Mouse (Mus musculus): Measurements from ENCODE around the gene Ints7.

The Ints7 gene

DNA sequence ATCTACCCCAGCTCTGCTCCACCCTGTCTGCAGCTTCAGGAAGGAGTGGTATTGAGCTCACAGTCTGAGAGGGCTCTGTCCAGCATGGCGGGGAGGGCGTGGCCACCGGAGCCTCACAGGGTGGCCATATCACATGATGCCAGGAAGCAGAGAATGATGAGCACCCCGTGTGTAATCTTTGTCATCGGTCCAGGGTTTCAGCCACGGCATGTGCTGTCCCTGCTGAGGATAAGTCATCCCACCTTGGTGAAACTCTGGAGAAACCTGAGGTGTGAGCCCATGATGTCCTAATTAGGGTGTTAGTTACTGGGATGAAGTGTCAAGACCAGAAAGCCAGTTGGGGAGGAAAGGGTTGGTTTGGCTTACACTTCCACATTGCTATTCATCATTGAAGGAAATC is 33.6 kb downstream of the Ints7 start:
- Histone ChIP-seq H3K36me3 (ENCODE audit: control insufficient read depth, insufficient read depth, low read length, poor library complexity, severe bottlenecking) (peaks cover 9% of the 10 kb centered on the region), H3K27me3 (ENCODE audit: control insufficient read depth, insufficient read depth, low read length, poor library complexity, severe bottlenecking) (no peaks in the 10 kb centered on the region)
- no peak for DNase-seq (ENCODE audit: low read depth, low spot score)

DNA sequence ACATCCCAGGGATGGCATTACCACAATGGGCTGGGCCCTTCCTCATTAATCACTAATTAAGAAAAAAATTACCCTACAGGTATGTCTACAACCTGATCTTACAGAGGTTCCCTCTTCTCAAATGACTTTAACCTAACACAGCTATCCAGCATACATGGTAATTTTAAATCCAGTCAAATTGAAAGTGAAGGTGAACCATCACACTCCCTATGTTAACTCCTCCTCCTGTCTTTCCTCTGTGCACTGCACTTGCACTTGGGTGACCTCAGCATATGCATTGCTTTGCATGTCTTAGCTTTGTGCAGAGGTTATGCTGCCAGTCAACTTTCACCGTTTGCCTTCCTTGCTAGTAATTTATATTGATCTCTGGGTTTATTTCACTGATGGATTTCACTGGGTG is 34.1 kb downstream of the Ints7 start:
- peak; percentile 52 for DNase-seq (ENCODE audit: low read depth, low spot score)
- Histone ChIP-seq H3K27me3 (ENCODE audit: control insufficient read depth, insufficient read depth, low read length, poor library complexity, severe bottlenecking) (no peaks in the 10 kb centered on the region), H3K36me3 (ENCODE audit: control insufficient read depth, insufficient read depth, low read length, poor library complexity, severe bottlenecking) (peaks cover 9% of the 10 kb centered on the region)

DNA sequence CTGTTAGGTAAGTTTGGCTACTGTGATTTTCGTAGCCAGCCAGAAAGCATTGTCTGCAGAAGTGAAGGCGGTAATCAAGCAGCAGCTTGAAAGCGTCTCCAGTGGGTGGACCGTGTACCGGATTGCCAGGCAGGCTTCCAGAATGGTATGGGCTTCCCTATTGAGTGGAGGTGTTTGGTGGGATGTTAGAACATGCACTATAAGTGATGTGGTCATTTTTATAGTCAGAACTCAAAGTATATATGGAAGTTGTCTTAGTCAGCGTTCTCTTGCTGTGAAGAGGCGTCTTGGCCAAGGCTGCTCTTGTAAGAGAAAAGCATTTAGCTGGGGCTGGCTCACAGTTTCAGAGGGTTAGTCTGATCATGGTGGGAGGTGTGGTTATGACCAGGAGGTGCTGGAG is 34.9 kb downstream of the Ints7 start:
- Histone ChIP-seq H3K27me3 (ENCODE audit: control insufficient read depth, insufficient read depth, low read length, poor library complexity, severe bottlenecking) (no peaks in the 10 kb centered on the region), H3K36me3 (ENCODE audit: control insufficient read depth, insufficient read depth, low read length, poor library complexity, severe bottlenecking) (peaks cover 9% of the 10 kb centered on the region)
- DNase-seq (ENCODE audit: low read depth, low spot score), result no peak

DNA sequence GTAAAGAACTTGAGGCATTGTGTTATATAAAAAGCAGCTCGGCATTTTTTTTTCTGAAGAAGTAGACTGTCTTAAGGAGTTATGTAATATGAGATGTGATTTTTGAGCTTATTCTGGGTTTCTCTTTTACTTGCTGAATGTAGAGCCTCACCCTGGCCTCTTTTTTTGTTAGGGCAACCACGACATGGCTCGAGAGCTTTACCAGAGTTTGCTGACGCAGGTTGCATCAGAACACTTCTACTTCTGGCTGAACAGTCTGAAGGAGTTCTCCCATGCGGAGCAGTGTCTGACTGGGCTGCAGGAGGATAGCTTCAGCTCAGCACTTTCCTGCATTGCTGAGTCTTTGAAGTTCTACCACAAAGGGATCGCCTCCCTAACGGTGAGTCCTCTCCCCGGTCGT is 36.2 kb downstream of the Ints7 start:
- no peak for DNase-seq (ENCODE audit: low read depth, low spot score)
- no peaks in the 10 kb centered on the region for H3K27me3 ChIP-seq (ENCODE audit: control insufficient read depth, insufficient read depth, low read length, poor library complexity, severe bottlenecking)
- H3K36me3 ChIP-seq (ENCODE audit: control insufficient read depth, insufficient read depth, low read length, poor library complexity, severe bottlenecking), result peaks cover 10% of the 10 kb centered on the region; the same call in 1 of the 2 replicates

DNA sequence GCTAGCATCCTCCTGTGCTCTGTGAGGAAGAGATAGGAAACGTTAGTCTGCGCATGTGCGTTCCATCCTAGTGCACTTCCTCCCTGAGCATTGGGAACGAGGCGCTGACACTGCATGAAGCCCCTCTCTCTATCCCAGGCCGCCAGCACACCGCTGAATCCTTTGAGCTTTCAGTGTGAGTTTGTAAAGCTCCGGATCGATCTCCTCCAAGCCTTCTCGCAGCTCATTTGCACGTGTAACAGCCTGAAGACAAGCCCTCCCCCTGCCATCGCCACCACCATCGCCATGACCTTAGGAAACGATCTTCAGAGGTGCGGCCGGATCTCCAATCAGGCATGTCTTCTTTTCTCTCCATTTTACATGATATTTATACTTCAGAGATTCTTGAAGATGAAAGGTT is 37.4 kb downstream of the Ints7 start:
- Histone ChIP-seq H3K36me3 (ENCODE audit: control insufficient read depth, insufficient read depth, low read length, poor library complexity, severe bottlenecking) (peaks cover 8% of the 10 kb centered on the region; the same call in 1 of the 2 replicates), H3K27me3 (ENCODE audit: control insufficient read depth, insufficient read depth, low read length, poor library complexity, severe bottlenecking) (no peaks in the 10 kb centered on the region)
- DNase-seq (ENCODE audit: low read depth, low spot score), result no peak

DNA sequence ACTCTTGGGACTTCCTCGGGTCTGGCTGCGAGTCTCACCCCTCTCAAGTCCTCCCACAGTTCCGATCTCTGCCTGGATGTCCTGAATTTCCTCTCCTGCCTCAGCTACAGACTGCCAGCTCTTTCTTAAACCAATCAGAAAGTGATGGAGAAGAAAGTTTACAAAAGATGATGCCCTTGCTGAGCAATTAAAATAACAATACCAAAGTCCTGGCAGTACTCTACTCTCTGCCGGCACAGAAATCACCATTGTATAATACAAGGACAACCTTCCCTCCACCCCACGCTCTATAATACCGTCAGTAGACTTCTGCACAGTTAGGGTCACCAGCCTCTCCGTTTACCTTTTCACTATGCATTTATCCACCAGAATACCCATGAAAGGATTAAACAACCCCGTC is 40.8 kb downstream of the Ints7 start:
- Histone ChIP-seq H3K27me3 (ENCODE audit: control insufficient read depth, insufficient read depth, low read length, poor library complexity, severe bottlenecking) (no peaks in the 10 kb centered on the region), H3K36me3 (ENCODE audit: control insufficient read depth, insufficient read depth, low read length, poor library complexity, severe bottlenecking) (peaks cover 22% of the 10 kb centered on the region)
- no peak for DNase-seq (ENCODE audit: low read depth, low spot score)

DNA sequence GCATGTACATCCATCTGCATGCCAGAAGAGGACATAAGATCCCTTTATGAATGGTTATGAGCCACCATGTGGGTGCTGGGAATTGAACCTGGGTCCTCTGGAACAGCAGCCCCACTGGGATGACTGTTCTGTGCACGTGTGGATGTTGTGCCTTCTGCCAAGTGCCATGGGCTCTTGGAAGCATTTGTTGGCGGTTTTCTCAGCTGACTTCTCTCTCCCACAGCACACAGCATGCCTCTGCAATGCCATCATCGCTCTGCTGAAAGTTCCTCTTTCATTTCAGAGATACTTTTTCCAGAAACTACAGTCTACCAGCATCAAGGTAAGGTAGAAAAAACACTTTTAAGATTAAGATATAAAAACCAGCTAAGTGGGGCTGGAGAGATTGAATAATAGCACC is 42.2 kb downstream of the Ints7 start:
- Histone ChIP-seq H3K36me3 (ENCODE audit: control insufficient read depth, insufficient read depth, low read length, poor library complexity, severe bottlenecking) (peaks cover 24% of the 10 kb centered on the region), H3K27me3 (ENCODE audit: control insufficient read depth, insufficient read depth, low read length, poor library complexity, severe bottlenecking) (no peaks in the 10 kb centered on the region)
- no peak for DNase-seq (ENCODE audit: low read depth, low spot score)

DNA sequence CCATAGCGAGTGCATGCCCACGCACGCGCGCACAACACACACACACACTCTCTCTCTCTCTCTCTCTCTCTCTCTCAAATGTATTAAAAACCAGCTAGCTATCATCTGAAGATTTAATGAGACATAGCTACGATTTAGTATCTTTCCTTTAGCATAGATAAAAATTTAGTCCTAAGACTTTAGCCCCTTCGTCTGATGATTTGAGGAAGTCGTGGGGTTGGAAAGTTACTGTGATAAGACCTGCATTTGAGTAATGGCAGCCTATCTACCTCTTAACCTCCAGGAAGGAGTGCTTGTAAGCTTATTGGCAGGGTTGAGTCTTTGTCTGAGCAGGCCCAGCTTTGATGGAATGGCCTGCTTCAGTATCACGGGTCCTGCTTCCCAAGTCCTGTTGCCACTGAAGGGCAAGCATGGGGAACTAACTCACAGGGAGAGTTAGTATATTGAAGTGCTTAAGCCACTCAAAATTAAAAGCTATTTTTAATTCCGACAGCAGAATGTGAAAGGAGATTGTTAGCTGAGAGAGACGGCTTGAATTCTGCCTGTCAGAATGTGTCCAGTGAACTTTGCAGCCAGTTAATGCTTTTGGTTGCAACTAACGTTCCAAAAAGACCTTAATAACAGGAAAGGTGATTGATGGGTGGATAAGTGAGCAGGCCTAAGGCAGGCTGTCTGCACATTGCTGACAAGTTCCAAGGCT is 42.8 kb downstream of the Ints7 start:
- DNase-seq (ENCODE audit: low read depth, low spot score), result no peak
- Histone ChIP-seq H3K36me3 (ENCODE audit: control insufficient read depth, insufficient read depth, low read length, poor library complexity, severe bottlenecking) (peaks cover 26% of the 10 kb centered on the region), H3K27me3 (ENCODE audit: control insufficient read depth, insufficient read depth, low read length, poor library complexity, severe bottlenecking) (no peaks in the 10 kb centered on the region)

DNA sequence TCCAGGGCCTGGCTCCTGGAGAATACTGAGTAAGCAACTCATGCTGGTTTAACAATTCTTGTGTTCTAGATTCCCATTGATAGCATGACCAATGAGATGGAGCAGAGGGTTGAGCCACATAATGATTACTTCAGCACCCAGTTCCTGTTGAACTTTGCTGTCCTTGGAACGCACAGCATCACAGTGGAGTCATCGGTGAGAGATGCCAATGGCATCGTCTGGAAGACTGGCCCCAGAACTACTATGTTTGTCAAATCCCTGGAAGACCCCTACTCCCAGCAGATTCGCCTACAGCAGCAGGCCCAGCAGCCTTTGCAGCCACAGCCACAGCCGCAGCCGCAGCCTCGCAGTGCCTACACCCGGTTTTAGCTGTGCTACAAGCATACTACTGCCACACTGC is 45.7 kb downstream of the Ints7 start:
- Histone ChIP-seq H3K27me3 (ENCODE audit: control insufficient read depth, insufficient read depth, low read length, poor library complexity, severe bottlenecking) (no peaks in the 10 kb centered on the region), H3K36me3 (ENCODE audit: control insufficient read depth, insufficient read depth, low read length, poor library complexity, severe bottlenecking) (peaks cover 27% of the 10 kb centered on the region)
- no peak for DNase-seq (ENCODE audit: low read depth, low spot score)

DNA sequence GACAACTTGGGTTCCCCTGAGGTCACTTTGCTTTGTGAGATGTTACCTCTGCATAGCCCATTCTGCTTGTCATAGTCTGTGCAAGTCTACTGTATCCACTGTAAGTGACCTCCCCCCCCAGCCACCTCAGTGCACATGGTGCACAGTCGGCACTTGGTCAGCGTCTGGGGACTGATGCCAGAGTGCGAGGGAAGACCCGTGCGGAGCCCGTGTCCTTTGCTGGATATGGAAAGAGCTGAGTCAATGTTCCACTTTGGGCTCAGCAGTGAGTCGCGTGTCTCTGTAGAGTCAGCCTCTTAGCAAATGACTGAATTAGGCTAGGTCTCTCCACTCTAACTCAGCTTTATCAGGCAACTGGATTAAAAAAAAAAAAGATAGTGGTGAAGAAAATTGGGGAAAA is 47.4 kb downstream of the Ints7 start:
- Histone ChIP-seq H3K36me3 (ENCODE audit: control insufficient read depth, insufficient read depth, low read length, poor library complexity, severe bottlenecking) (peaks cover 20% of the 10 kb centered on the region), H3K27me3 (ENCODE audit: control insufficient read depth, insufficient read depth, low read length, poor library complexity, severe bottlenecking) (no peaks in the 10 kb centered on the region)
- no peak for DNase-seq (ENCODE audit: low read depth, low spot score)

DNA sequence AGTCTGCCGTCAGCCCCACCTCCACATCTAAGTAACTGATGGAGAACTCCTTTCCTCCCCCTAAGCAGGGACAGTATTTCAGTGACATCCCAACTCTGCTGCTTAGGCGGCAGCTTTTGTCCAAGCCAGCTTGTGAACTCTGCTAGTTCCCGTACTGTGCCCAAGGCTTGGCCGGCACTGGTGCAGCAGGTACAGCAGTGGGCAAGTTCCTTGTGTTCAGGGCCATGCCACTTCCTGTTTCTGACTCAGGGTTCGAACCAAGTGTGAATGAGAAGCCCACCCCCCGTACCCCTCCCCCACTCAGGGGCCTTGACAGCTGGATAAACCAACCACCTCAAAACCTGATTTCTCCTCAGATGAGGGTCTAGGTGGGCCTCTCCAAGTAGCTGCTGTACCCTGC is 49.1 kb downstream of the Ints7 start:
- peak; percentile 22 for DNase-seq (ENCODE audit: low read depth, low spot score)
- Histone ChIP-seq H3K36me3 (ENCODE audit: control insufficient read depth, insufficient read depth, low read length, poor library complexity, severe bottlenecking) (peaks cover 13% of the 10 kb centered on the region), H3K27me3 (ENCODE audit: control insufficient read depth, insufficient read depth, low read length, poor library complexity, severe bottlenecking) (no peaks in the 10 kb centered on the region)

DNA sequence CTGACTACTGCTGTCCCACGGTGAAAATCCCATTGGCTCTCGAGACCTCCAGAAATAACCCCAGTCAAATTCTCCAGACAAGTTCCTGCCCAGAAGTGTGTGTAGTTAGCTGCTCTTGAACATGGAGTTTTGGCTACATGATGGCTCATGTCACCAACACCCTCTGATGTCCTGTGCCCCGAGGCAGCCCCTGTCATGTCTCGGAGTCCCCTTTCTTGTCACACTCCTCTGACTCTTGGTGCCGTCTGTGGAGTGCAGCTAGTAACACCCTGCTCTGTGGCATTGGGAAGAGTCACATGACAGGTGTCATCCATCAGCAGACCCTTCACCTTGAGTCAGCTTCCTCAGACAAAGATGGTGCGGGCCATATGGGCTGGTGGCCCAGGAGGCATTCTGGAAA is 49.6 kb downstream of the Ints7 start:
- Histone ChIP-seq H3K36me3 (ENCODE audit: control insufficient read depth, insufficient read depth, low read length, poor library complexity, severe bottlenecking) (peaks cover 11% of the 10 kb centered on the region), H3K27me3 (ENCODE audit: control insufficient read depth, insufficient read depth, low read length, poor library complexity, severe bottlenecking) (no peaks in the 10 kb centered on the region)
- peak; percentile 8 for DNase-seq (ENCODE audit: low read depth, low spot score)

DNA sequence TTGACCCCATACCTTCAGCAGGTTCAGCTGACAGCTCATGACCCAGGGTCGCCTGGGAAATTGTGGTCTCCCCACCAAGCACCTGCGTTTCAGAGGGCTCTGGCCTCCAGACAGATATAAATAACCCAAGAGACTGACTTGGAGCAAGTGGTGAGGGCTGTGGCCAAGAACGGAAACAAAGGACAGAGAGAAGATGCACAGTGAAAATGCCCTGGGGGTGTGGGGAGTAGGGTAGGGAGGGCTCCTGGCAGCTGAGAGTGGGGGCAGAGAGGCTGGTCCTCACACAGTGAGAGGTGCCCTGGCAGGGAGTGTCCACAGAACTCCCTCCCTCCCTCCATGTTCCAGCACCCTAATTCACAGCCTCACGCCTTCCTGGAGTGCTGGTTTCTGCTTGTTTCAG is 50.2 kb downstream of the Ints7 start:
- Histone ChIP-seq H3K27me3 (ENCODE audit: control insufficient read depth, insufficient read depth, low read length, poor library complexity, severe bottlenecking) (no peaks in the 10 kb centered on the region), H3K36me3 (ENCODE audit: control insufficient read depth, insufficient read depth, low read length, poor library complexity, severe bottlenecking) (peaks cover 11% of the 10 kb centered on the region)
- no peak for DNase-seq (ENCODE audit: low read depth, low spot score)

DNA sequence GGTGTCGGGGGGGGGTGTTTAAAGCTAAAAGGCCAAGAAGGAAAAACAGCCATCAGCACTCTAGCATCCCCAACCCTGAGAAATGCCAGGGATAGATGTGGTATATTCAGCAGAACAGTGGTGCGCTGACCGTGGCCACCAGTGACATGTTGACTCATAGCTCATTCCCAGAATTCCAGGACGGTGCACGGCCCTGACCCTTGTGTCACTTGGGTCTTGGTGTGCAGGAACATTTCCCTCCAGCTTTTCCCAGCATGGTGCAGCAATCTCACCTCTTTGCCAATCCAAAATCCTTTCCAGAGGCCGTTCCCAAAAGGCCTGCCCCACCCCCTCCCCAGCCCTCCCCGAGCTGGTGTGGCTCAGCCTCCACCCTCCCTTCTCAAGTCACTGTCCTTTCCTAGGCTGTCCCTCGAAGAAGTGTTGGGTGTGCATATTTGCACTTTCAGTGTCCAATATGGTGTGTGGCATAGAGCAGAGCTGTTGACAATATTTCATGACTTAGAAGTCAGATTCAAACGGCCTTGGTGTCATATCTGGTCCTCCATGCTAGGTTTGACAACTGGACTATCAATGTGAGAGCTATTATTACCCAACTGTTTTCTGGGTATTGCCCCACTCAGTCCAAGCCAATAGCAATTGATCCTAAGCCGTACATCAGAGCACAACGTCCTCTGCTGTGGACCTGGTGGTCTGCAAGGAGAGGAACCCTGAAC is 53.2 kb downstream of the Ints7 start:
- DNase-seq (ENCODE audit: low read depth, low spot score), result no peak
- H3K36me3 ChIP-seq (ENCODE audit: control insufficient read depth, insufficient read depth, low read length, poor library complexity, severe bottlenecking), result no peaks in the 10 kb centered on the region
- H3K27me3 ChIP-seq (ENCODE audit: control insufficient read depth, insufficient read depth, low read length, poor library complexity, severe bottlenecking), result no peaks in the 10 kb centered on the region

DNA sequence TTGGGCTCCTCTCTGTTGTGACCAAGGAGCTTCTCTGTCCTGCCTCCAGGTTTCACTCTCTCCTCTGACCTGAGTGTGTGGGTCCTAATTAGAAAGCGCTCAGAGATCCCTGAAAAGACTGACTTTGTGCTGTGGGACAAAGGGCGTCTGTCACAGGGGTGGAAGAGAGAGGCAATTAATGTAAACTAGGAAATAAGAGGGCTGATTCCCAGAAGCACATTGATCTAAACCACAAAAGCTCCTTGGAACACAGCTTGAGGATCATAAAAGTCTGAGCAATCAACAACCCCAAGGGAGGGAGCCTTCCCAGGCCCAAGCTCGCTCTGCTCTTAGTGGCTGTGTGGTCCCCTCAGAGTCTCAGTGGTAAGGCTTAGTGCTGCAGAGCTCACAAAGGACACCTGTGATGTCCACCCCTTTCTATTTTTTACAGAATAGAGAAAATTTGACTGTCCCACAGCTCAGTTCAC is 53.8 kb downstream of the Ints7 start:
- DNase-seq (ENCODE audit: low read depth, low spot score), result no peak
- H3K36me3 ChIP-seq (ENCODE audit: control insufficient read depth, insufficient read depth, low read length, poor library complexity, severe bottlenecking), result no peaks in the 10 kb centered on the region
- H3K27me3 ChIP-seq (ENCODE audit: control insufficient read depth, insufficient read depth, low read length, poor library complexity, severe bottlenecking), result no peaks in the 10 kb centered on the region
